Mouse (Mus musculus): ENCODE measurements around the gene Bhlhe41. TPM values are rescaled to one million over a fixed set of nuclear protein-coding genes. Genes with fewer than 3 reads are reported as not detected.
A peak's percentile ranks its signal among the peaks of the same experiment; 100 is the strongest.

Gene Bhlhe41
- polyA plus RNA-seq, 1 experiment from 2014 or later, result 8.1 TPM

- H3K4me3 ChIP-seq (ENCODE audit: low read length), result no peak overlapping the region
- H3K4me1 ChIP-seq (ENCODE audit: control insufficient read depth, insufficient read depth, low read depth, low read length), result no peaks in the 10 kb centered on the region
- 81% methylated on average over 9 of the region's 9 CpGs for WGBS
- H3K9me3 ChIP-seq (ENCODE audit: control insufficient read depth, low read length), result peaks cover 2% of the 10 kb centered on the region; the same call in 1 of the 2 replicates
- H3K36me3 ChIP-seq (ENCODE audit: control insufficient read depth, insufficient read depth, low read length), result no peaks in the 10 kb centered on the region
- no peak overlapping the region for H3K9ac ChIP-seq (ENCODE audit: low read depth, low read length)
- no peak overlapping the region for H3K27ac ChIP-seq (ENCODE audit: low read depth, low read length)
- no peaks in the 10 kb centered on the region for H3K27me3 ChIP-seq (replicated peaks; ENCODE audit: control insufficient read depth, insufficient read depth, low read length)
- peak; percentile 83 for ATAC-seq
- no peak overlapping the region for H3K4me2 ChIP-seq (ENCODE audit: low read length)
These were observed 11.8 kb upstream of the Bhlhe41 start for GRCm38 (mm10) chr6:145876986-145877735.

- Histone ChIP-seq H3K27me3 (replicated peaks; ENCODE audit: control insufficient read depth, insufficient read depth, low read length) (0 out of 2 replicates have a peak, but pooled peaks cover 2% of the 10 kb centered on the region), H3K27ac (ENCODE audit: low read depth, low read length) (no peak overlapping the region), H3K9me3 (ENCODE audit: control insufficient read depth, low read length) (no peaks in the 10 kb centered on the region), H3K36me3 (ENCODE audit: control insufficient read depth, insufficient read depth, low read length) (no peaks in the 10 kb centered on the region), H3K4me2 (ENCODE audit: low read length) (no peak overlapping the region), H3K4me1 (ENCODE audit: control insufficient read depth, insufficient read depth, low read depth, low read length) (no peaks in the 10 kb centered on the region), H3K9ac (ENCODE audit: low read depth, low read length) (no peak overlapping the region), H3K4me3 (ENCODE audit: low read length) (no peak overlapping the region)
- 81% methylated on average over 8 of the region's 8 CpGs for WGBS
- peak; percentile 25; the same call in 1 of the 2 replicates for ATAC-seq
These were observed 8.0 kb upstream of the Bhlhe41 start for GRCm38 (mm10) chr6:145873354-145873753.

GRCm38 (mm10) chr6:145872010-145872409 lies 6.7 kb upstream of the Bhlhe41 start:
- Histone ChIP-seq H3K4me3 (ENCODE audit: low read length) (no peak overlapping the region), H3K27me3 (replicated peaks; ENCODE audit: control insufficient read depth, insufficient read depth, low read length) (0 out of 2 replicates have a peak, but pooled peaks cover 2% of the 10 kb centered on the region), H3K27ac (ENCODE audit: low read depth, low read length) (no peak overlapping the region), H3K4me2 (ENCODE audit: low read length) (no peak overlapping the region), H3K4me1 (ENCODE audit: control insufficient read depth, insufficient read depth, low read depth, low read length) (peaks cover 2% of the 10 kb centered on the region), H3K9me3 (ENCODE audit: control insufficient read depth, low read length) (no peaks in the 10 kb centered on the region), H3K36me3 (ENCODE audit: control insufficient read depth, insufficient read depth, low read length) (no peaks in the 10 kb centered on the region), H3K9ac (ENCODE audit: low read depth, low read length) (no peak overlapping the region)
- no peak for ATAC-seq
- WGBS, result 92% methylated on average over 7 of the region's 7 CpGs

GRCm38 (mm10) chr6:145870991-145871390 lies 5.6 kb upstream of the Bhlhe41 start:
- no peak overlapping the region for H3K4me2 ChIP-seq (ENCODE audit: low read length)
- ATAC-seq, result no peak

GRCm38 (mm10) chr6:145867111-145867510 lies 1.8 kb upstream of the Bhlhe41 start:
- 72% methylated on average over 3 of the region's 3 CpGs for WGBS
- Histone ChIP-seq H3K9ac (ENCODE audit: low read depth, low read length) (no peak overlapping the region; the same call in 1 of the 2 replicates), H3K27ac (ENCODE audit: low read depth, low read length) (no peak overlapping the region), H3K27me3 (replicated peaks; ENCODE audit: control insufficient read depth, insufficient read depth, low read length) (0 out of 2 replicates have a peak, but pooled peaks cover 2% of the 10 kb centered on the region), H3K4me2 (ENCODE audit: low read length) (peak overlapping the region; percentile 99), H3K4me3 (ENCODE audit: low read length) (no peak overlapping the region), H3K9me3 (ENCODE audit: control insufficient read depth, low read length) (no peaks in the 10 kb centered on the region), H3K4me1 (ENCODE audit: control insufficient read depth, insufficient read depth, low read depth, low read length) (peaks cover 17% of the 10 kb centered on the region), H3K36me3 (ENCODE audit: control insufficient read depth, insufficient read depth, low read length) (no peaks in the 10 kb centered on the region)
- ATAC-seq, result no peak

More at GRCm38 (mm10) chr6:145870991-145871390, 5.6 kb upstream of the Bhlhe41 start:
- Histone ChIP-seq H3K4me1 (ENCODE audit: control insufficient read depth, insufficient read depth, low read depth, low read length) (peaks cover 5% of the 10 kb centered on the region), H3K27ac (ENCODE audit: low read depth, low read length) (no peak overlapping the region), H3K27me3 (replicated peaks; ENCODE audit: control insufficient read depth, insufficient read depth, low read length) (0 out of 2 replicates have a peak, but pooled peaks cover 2% of the 10 kb centered on the region), H3K36me3 (ENCODE audit: control insufficient read depth, insufficient read depth, low read length) (no peaks in the 10 kb centered on the region), H3K9ac (ENCODE audit: low read depth, low read length) (no peak overlapping the region), H3K9me3 (ENCODE audit: control insufficient read depth, low read length) (no peaks in the 10 kb centered on the region), H3K4me3 (ENCODE audit: low read length) (no peak overlapping the region)
- 55% methylated on average over 4 of the region's 4 CpGs for WGBS

- no peaks in the 10 kb centered on the region for H3K36me3 ChIP-seq (ENCODE audit: control insufficient read depth, insufficient read depth, low read length)
- H3K4me3 ChIP-seq (ENCODE audit: low read length), result peak overlapping the region; percentile 82
- peaks cover 18% of the 10 kb centered on the region for H3K4me1 ChIP-seq (ENCODE audit: control insufficient read depth, insufficient read depth, low read depth, low read length)
- H3K27ac ChIP-seq (ENCODE audit: low read depth, low read length), result peak overlapping the region; percentile 81
- H3K27me3 ChIP-seq (replicated peaks; ENCODE audit: control insufficient read depth, insufficient read depth, low read length), result 0 out of 2 replicates have a peak, but pooled peaks cover 2% of the 10 kb centered on the region
- ATAC-seq, result peak; percentile 68
- peak overlapping the region; percentile 77 for H3K9ac ChIP-seq (ENCODE audit: low read depth, low read length)
- H3K4me2 ChIP-seq (ENCODE audit: low read length), result peak overlapping the region; percentile 99
- H3K9me3 ChIP-seq (ENCODE audit: control insufficient read depth, low read length), result no peaks in the 10 kb centered on the region
- WGBS, result under 1% methylated on average over 46 of the region's 69 CpGs
These were observed 811 bp upstream of the Bhlhe41 start for GRCm38 (mm10) chr6:145865886-145866851.

- Histone ChIP-seq H3K27me3 (replicated peaks; ENCODE audit: control insufficient read depth, insufficient read depth, low read length) (0 out of 2 replicates have a peak, but pooled peaks cover 2% of the 10 kb centered on the region), H3K4me2 (ENCODE audit: low read length) (peak overlapping the region; percentile 99), H3K36me3 (ENCODE audit: control insufficient read depth, insufficient read depth, low read length) (no peaks in the 10 kb centered on the region), H3K9me3 (ENCODE audit: control insufficient read depth, low read length) (no peaks in the 10 kb centered on the region), H3K4me3 (ENCODE audit: low read length) (peak overlapping the region; percentile 82), H3K27ac (ENCODE audit: low read depth, low read length) (peak overlapping the region; percentile 75; the same call in 1 of the 2 replicates), H3K4me1 (ENCODE audit: control insufficient read depth, insufficient read depth, low read depth, low read length) (peaks cover 18% of the 10 kb centered on the region), H3K9ac (ENCODE audit: low read depth, low read length) (peak overlapping the region; percentile 86)
- ATAC-seq, result no peak
- WGBS, result 2% methylated on average over 8 of the region's 8 CpGs
These were observed 1.2 kb downstream of the Bhlhe41 start for GRCm38 (mm10) chr6:145864171-145864570.

GRCm38 (mm10) chr6:145863065-145863971 lies 2.0 kb downstream of the Bhlhe41 start:
- Histone ChIP-seq H3K9ac (ENCODE audit: low read depth, low read length) (peak overlapping the region; percentile 86), H3K36me3 (ENCODE audit: control insufficient read depth, insufficient read depth, low read length) (no peaks in the 10 kb centered on the region), H3K9me3 (ENCODE audit: control insufficient read depth, low read length) (no peaks in the 10 kb centered on the region), H3K27me3 (replicated peaks; ENCODE audit: control insufficient read depth, insufficient read depth, low read length) (no peaks in the 10 kb centered on the region; the same call in 1 of the 2 replicates), H3K27ac (ENCODE audit: low read depth, low read length) (peak overlapping the region; percentile 75), H3K4me2 (ENCODE audit: low read length) (peak overlapping the region; percentile 99), H3K4me1 (ENCODE audit: control insufficient read depth, insufficient read depth, low read depth, low read length) (peaks cover 18% of the 10 kb centered on the region), H3K4me3 (ENCODE audit: low read length) (peak overlapping the region; percentile 82)
- ATAC-seq, result peak; percentile 66
- under 1% methylated on average over 66 of the region's 105 CpGs for WGBS
